Mouse (Mus musculus) mesoderm, embryonic 11.5 days (tissue): ENCODE results near the gene Zfp966.
"Not testable (repeated sequence)": the region's sequence is repeated elsewhere in the genome, so short reads cannot be mapped to it uniquely, and the experiment has no call there.

Experiments
- DNase-seq: peaks from one replicate; pipeline ENCODE4 v3.0.0-alpha.2; 2012; ENCODE audit warnings: low read depth, low spot score

Zfp966 gene

GRCm38 (mm10) chr2:175931000-175931399, at the start of gene Zfp966:
TSS of gene Zfp966 (minus strand) at chr2:175931100.
- not testable (repeated sequence) for DNase-seq

- not testable (repeated sequence) for DNase-seq
These were observed 34.1 kb upstream of the Zfp966 start, which contains the start of gene Gm2026 for GRCm38 (mm10) chr2:175965031-175965430. TSS of gene Gm2026 (plus strand) at chr2:175965331.

GRCm38 (mm10) chr2:175869024-175869423, 61.9 kb downstream of the Zfp966 start, which contains the start of gene Gm6710:
TSS of gene Gm6710 (plus strand) at chr2:175869219.
- DNase-seq = not testable (repeated sequence)
